ENCODE assay signal across 23 mouse cellular contexts in the genomic region with DNA sequence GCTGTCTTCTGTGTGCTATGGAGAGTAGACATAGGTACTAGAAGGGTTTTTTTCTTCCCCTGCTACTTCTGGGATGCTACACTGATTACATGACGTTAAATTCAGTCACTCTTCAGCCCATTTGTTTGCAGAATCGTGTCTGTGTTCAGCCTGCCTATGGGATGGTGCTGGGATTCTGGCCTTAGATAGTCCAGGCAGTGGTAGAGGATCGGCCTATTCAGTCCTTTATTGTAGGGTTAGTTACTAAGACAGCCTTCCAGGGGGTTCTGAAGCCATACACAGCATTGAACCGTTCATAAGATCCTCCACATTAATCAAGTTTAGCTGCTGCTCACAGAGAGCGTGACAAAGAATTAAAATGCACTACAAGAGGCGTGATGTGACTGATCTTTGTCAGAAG. TPM values are rescaled to one million over a fixed set of nuclear protein-coding genes. Genes with fewer than 3 reads are reported as not detected.
DNase-seq lines count a peak whose midpoint lies in the region; ATAC-seq and TF ChIP-seq lines count a peak whose summit lies in the region.
"Had no signal": no experiment of that assay in that cellular context is flagged by ENCODE, and none has a peak within 500 bp of the region (broad histone marks: within the 10 kb centered on the region; RNA-seq: fewer than 3 reads in every experiment).

No protein-coding gene starts in this region.

- peak; percentile 6 for DNase-seq in embryo, embryonic 10.5 days (ENCODE audit: low spot score)
- no peak for DNase-seq in embryo, embryonic 10 days (ENCODE audit: low spot score)
- peak; percentile 23 for DNase-seq in brain, embryonic 14.5 days (ENCODE audit: low read depth)
- no peak for DNase-seq in heart, adult 8-10 months (ENCODE audit: low spot score)
- no peak for DNase-seq in ovary, postnatal 14 days (ENCODE audit: low spot score)
- no peak for DNase-seq in T-cell, adult 2 months (ENCODE audit: low spot score)
- DNase-seq: adrenal gland, adult 2 months; cerebellum, adult 11 months; cerebellum, postnatal 25 days; gastrocnemius, adult 2 months; heart, adult 11 months; heart, postnatal 4 days; kidney, postnatal 14 days; layer of hippocampus, adult 9-11 months; liver, embryonic 13.5 days; right cerebral cortex, postnatal 25 days; thymus, postnatal 14 days had no signal

- TF ChIP-seq CTCF in brain, embryonic 14.5 days (IDR thresholded peaks at IDR 0.05; ENCODE audit: borderline replicate concordance, extremely low read depth, insufficient read depth, insufficient read length), result no peak

- ATAC-seq in hindbrain, embryonic 15.5 days (ENCODE audit: low FRiP score, low read depth), result peak; percentile 65
- peak; percentile 27 for ATAC-seq in midbrain, embryonic 15.5 days (replicated peaks)
- ATAC-seq: intestine, postnatal 0 days had no signal

- H3K27ac ChIP-seq in hindbrain, embryonic 15.5 days (replicated peaks), result peak overlapping the region; percentile 46; the same call in 1 of the 2 replicates
- peak overlapping the region; percentile 44; the same call in 1 of the 2 replicates for H3K27ac ChIP-seq in midbrain, embryonic 15.5 days
- H3K27ac ChIP-seq: gastrocnemius, adult 2 months; limb, embryonic 12.5 days; liver, embryonic 13.5 days; stomach, postnatal 0 days had no signal

- peak overlapping the region; percentile 35 for H3K4me2 ChIP-seq in hindbrain, embryonic 15.5 days
- peak overlapping the region; percentile 2; the same call in 1 of the 2 replicates for H3K4me2 ChIP-seq in midbrain, embryonic 15.5 days
- H3K4me2 ChIP-seq: limb, embryonic 12.5 days; liver, embryonic 13.5 days had no signal

- no peak overlapping the region for H3K9ac ChIP-seq in hindbrain, embryonic 15.5 days
- no peak overlapping the region for H3K9ac ChIP-seq in midbrain, embryonic 15.5 days
- H3K9ac ChIP-seq: limb, embryonic 12.5 days; liver, embryonic 13.5 days had no signal

- no peak overlapping the region for H3K4me3 ChIP-seq in hindbrain, embryonic 15.5 days
- H3K4me3 ChIP-seq in midbrain, embryonic 15.5 days, result no peak overlapping the region
- H3K4me3 ChIP-seq: gastrocnemius, adult 2 months; limb, embryonic 12.5 days; liver, embryonic 13.5 days; megakaryocyte, embryonic 14.5 days had no signal

- no peaks in the 10 kb centered on the region for H3K27me3 ChIP-seq in hindbrain, embryonic 15.5 days
- H3K27me3 ChIP-seq in midbrain, embryonic 15.5 days (replicated peaks), result no peaks in the 10 kb centered on the region
- H3K27me3 ChIP-seq: limb, embryonic 12.5 days; liver, embryonic 13.5 days; megakaryocyte, embryonic 14.5 days had no signal

- no peak for TF ChIP-seq POLR2A in brain, embryonic 14.5 days (IDR thresholded peaks at IDR 0.05; ENCODE audit: borderline replicate concordance, extremely low read depth, insufficient read depth, insufficient read length, poor library complexity, severe bottlenecking)

- H3K4me1 ChIP-seq in hindbrain, embryonic 15.5 days (replicated peaks), result peaks cover 15% of the 10 kb centered on the region
- H3K4me1 ChIP-seq in midbrain, embryonic 15.5 days, result peaks cover 15% of the 10 kb centered on the region

- H3K9me3 ChIP-seq in hindbrain, embryonic 15.5 days, result no peaks in the 10 kb centered on the region
- H3K9me3 ChIP-seq in midbrain, embryonic 15.5 days, result no peaks in the 10 kb centered on the region
- H3K9me3 ChIP-seq: limb, embryonic 12.5 days; liver, embryonic 13.5 days had no signal

- no peaks in the 10 kb centered on the region for H3K36me3 ChIP-seq in hindbrain, embryonic 15.5 days
- H3K36me3 ChIP-seq in midbrain, embryonic 15.5 days (replicated peaks), result no peaks in the 10 kb centered on the region

- WGBS in hindbrain, embryonic 15.5 days, result 14% methylated on average over 6 of the region's 6 CpGs
- WGBS in midbrain, embryonic 15.5 days, result 30% methylated on average over 6 of the region's 6 CpGs

RNA-seq across cellular contexts. Expression of a gene that starts 16.6 kb away (rescaled TPM):
- 26.2 and 27.0 TPM in 2 replicates for polyA plus RNA-seq in brain, embryonic 14.5 days (2012; rRNA removed)
- polyA plus RNA-seq in hindbrain, embryonic 15.5 days (2015; fragmentation: Nextera tagmentation; extraction: Ambion mirVana), result 15.6 and 17.4 TPM in 2 replicates
- 16.7 and 16.8 TPM in 2 replicates for polyA plus RNA-seq in midbrain, embryonic 15.5 days (2015; fragmentation: Nextera tagmentation; extraction: Ambion mirVana)
- total RNA-seq in heart, adult 8-10 months (2022), result 10 to 100 TPM; 11.7 to 14.3 (median 12.5) TPM

Comparison
In these comparisons a context has a peak if more than half of its experiments do, and no peak if none do; other contexts are left out.
1. DNase-seq: peak in embryo, embryonic 10.5 days (single experiment) and brain, embryonic 14.5 days (single experiment); none in embryo, embryonic 10 days (single experiment), heart, adult 8-10 months (single experiment), ovary, postnatal 14 days (single experiment) and T-cell, adult 2 months (single experiment).